ENCODE assay signal across 8 mouse cellular contexts in genomic region chr10:128804271-128805091, GRCm38 (mm10). TPM values are rescaled to one million over a fixed set of nuclear protein-coding genes. Genes with fewer than 3 reads are reported as not detected.
DNase-seq lines count a peak whose midpoint lies in the region; ATAC-seq and TF ChIP-seq lines count a peak whose summit lies in the region.

Gene Tmem198b (minus strand): TSS chr10:128804370.

- peak; percentile 75 for ATAC-seq in forebrain, embryonic 12.5 days (ENCODE audit: low FRiP score)
- peak; percentile 53 for ATAC-seq in heart, embryonic 16.5 days (replicated peaks; ENCODE audit: extremely low read depth, insufficient read depth, low FRiP score)
- ATAC-seq in liver, embryonic 14.5 days (ENCODE audit: insufficient read depth): peak; percentile 39; the same call in 1 of the 2 replicates
- peak; percentile 69 for ATAC-seq in neural tube, embryonic 11.5 days (ENCODE audit: insufficient read depth, low FRiP score, low TSS enrichment)

- TF ChIP-seq EP300 in liver, embryonic 14.5 days (IDR thresholded peaks at IDR 0.05; ENCODE audit: low read depth): no peak

- H3K4me2 ChIP-seq in forebrain, embryonic 12.5 days: peak within 1 kb of the TSS; percentile 70
- H3K4me2 ChIP-seq in heart, embryonic 16.5 days (ENCODE audit: low read depth, low read length): peak within 1 kb of the TSS; percentile 66
- H3K4me2 ChIP-seq in liver, embryonic 14.5 days (ENCODE audit: low read depth): peak within 1 kb of the TSS; percentile 92
- peak within 1 kb of the TSS; percentile 90 for H3K4me2 ChIP-seq in neural tube, embryonic 11.5 days (ENCODE audit: low read depth)

- peak within 1 kb of the TSS; percentile 69 for H3K4me3 ChIP-seq in forebrain, embryonic 12.5 days (replicated peaks)
- peak within 1 kb of the TSS; percentile 87 for H3K4me3 ChIP-seq in heart, embryonic 16.5 days (ENCODE audit: low read length)
- H3K4me3 ChIP-seq in liver, embryonic 14.5 days (ENCODE audit: insufficient read depth in 1 of 2, low read depth in 2 of 2, low read length in 2 of 2): peak within 1 kb of the TSS; percentile 74 to 80
- H3K4me3 ChIP-seq in neural tube, embryonic 11.5 days (ENCODE audit: low read depth, low read length): peak within 1 kb of the TSS; percentile 76
- peak within 1 kb of the TSS; percentile 78 for H3K4me3 ChIP-seq in testis, adult 2 months (ENCODE audit: control insufficient read depth, low read depth, low read length)

- no peaks in the 10 kb centered on the region for H3K27me3 ChIP-seq in forebrain, embryonic 12.5 days
- no peaks in the 10 kb centered on the region for H3K27me3 ChIP-seq in heart, embryonic 16.5 days (ENCODE audit: control insufficient read depth, insufficient read depth, low read length)
- H3K27me3 ChIP-seq in liver, embryonic 14.5 days (ENCODE audit: control insufficient read depth, insufficient read depth, low read length): no peaks in the 10 kb centered on the region
- H3K27me3 ChIP-seq in neural tube, embryonic 11.5 days (ENCODE audit: control insufficient read depth, insufficient read depth, low read length): no peaks in the 10 kb centered on the region
- no peaks in the 10 kb centered on the region for H3K27me3 ChIP-seq in testis, adult 2 months (ENCODE audit: control insufficient read depth, insufficient read depth, low read length)

- peak; percentile 32; the same call in 1 of the 2 replicates for TF ChIP-seq POLR2A in brain, embryonic 14.5 days (IDR thresholded peaks at IDR 0.05; ENCODE audit: borderline replicate concordance, extremely low read depth, insufficient read depth, insufficient read length, poor library complexity, severe bottlenecking)
- no peak for TF ChIP-seq POLR2A in testis, adult 2 months (IDR thresholded peaks at IDR 0.05; ENCODE audit: control insufficient read depth, low read depth, low read length)

- DNase-seq in CD8-positive naive resting alpha-beta T cell, adult 2 months (ENCODE audit: low read depth in 2 of 2, low spot score in 2 of 2): peak; percentile 17 to 24
- peak; percentile 93 for DNase-seq in brain, embryonic 14.5 days (ENCODE audit: low read depth)
- peak; percentile 72 to 77 for DNase-seq in kidney, postnatal 25 days
- DNase-seq in liver, embryonic 14.5 days (ENCODE audit: low read depth in 3 of 3, low spot score in 3 of 3): peak in 1 of 3 experiments; percentile 29
- peak; percentile 82 for DNase-seq in neural tube, embryonic 11.5 days (ENCODE audit: low spot score)

- no peaks in the 10 kb centered on the region for H3K9me3 ChIP-seq in forebrain, embryonic 12.5 days
- no peaks in the 10 kb centered on the region for H3K9me3 ChIP-seq in heart, embryonic 16.5 days (replicated peaks; ENCODE audit: control insufficient read depth, low read length)
- no peaks in the 10 kb centered on the region for H3K9me3 ChIP-seq in liver, embryonic 14.5 days (ENCODE audit: control insufficient read depth, low read length)
- H3K9me3 ChIP-seq in neural tube, embryonic 11.5 days (ENCODE audit: control insufficient read depth, low read length): no peaks in the 10 kb centered on the region

- 1% methylated on average over 28 of the region's 28 CpGs for WGBS in forebrain, embryonic 12.5 days
- under 1% methylated on average over 27 of the region's 28 CpGs for WGBS in heart, embryonic 16.5 days
- whole genome bisulfite sequencing in liver, embryonic 14.5 days (ENCODE audit: insufficient replicate concordance): under 1% methylated on average over 28 of the region's 28 CpGs
- WGBS in neural tube, embryonic 11.5 days: 0% methylated on average over 27 of the region's 28 CpGs

- peaks cover 47% of the 10 kb centered on the region for H3K36me3 ChIP-seq in forebrain, embryonic 12.5 days (replicated peaks)
- H3K36me3 ChIP-seq in heart, embryonic 16.5 days (ENCODE audit: control insufficient read depth, insufficient read depth): peaks cover 4% of the 10 kb centered on the region
- H3K36me3 ChIP-seq in liver, embryonic 14.5 days (replicated peaks; ENCODE audit: control insufficient read depth, insufficient read depth, low read depth): 0 out of 2 replicates have a peak, but pooled peaks cover 3% of the 10 kb centered on the region
- peaks cover 7% of the 10 kb centered on the region; the same call in 1 of the 2 replicates for H3K36me3 ChIP-seq in neural tube, embryonic 11.5 days (ENCODE audit: control insufficient read depth, insufficient read depth, low read length)
- no peaks in the 10 kb centered on the region for H3K36me3 ChIP-seq in testis, adult 2 months (ENCODE audit: control insufficient read depth, insufficient read depth, low read length)

- TF ChIP-seq CTCF in brain, embryonic 14.5 days (IDR thresholded peaks at IDR 0.05; ENCODE audit: borderline replicate concordance, extremely low read depth, insufficient read depth, insufficient read length): no peak
- TF ChIP-seq CTCF in liver, embryonic 14.5 days (IDR thresholded peaks at IDR 0.05; ENCODE audit: low read depth): no peak
- TF ChIP-seq CTCF in testis, adult 2 months (IDR thresholded peaks at IDR 0.05; ENCODE audit: control insufficient read depth, insufficient read depth, insufficient replicate concordance, low read depth, low read length): no peak

- H3K4me1 ChIP-seq in forebrain, embryonic 12.5 days: peaks cover 53% of the 10 kb centered on the region
- peaks cover 43% of the 10 kb centered on the region for H3K4me1 ChIP-seq in heart, embryonic 16.5 days (ENCODE audit: control insufficient read depth, insufficient read depth, low read length)
- peaks cover 12 to 24% of the 10 kb centered on the region in 2 experiments for H3K4me1 ChIP-seq in liver, embryonic 14.5 days (replicated peaks; ENCODE audit: control insufficient read depth in 2 of 2, insufficient read depth in 2 of 2, low read length in 1 of 2)
- peaks cover 24% of the 10 kb centered on the region for H3K4me1 ChIP-seq in neural tube, embryonic 11.5 days (ENCODE audit: control insufficient read depth, insufficient read depth, low read length)
- peaks cover 22% of the 10 kb centered on the region for H3K4me1 ChIP-seq in testis, adult 2 months (ENCODE audit: control insufficient read depth, insufficient read depth, low read length)

- peak within 1 kb of the TSS; percentile 97 for H3K27ac ChIP-seq in forebrain, embryonic 12.5 days
- H3K27ac ChIP-seq in heart, embryonic 16.5 days (ENCODE audit: low read length): peak within 1 kb of the TSS; percentile 99
- peak within 1 kb of the TSS; percentile 73 for H3K27ac ChIP-seq in liver, embryonic 14.5 days
- H3K27ac ChIP-seq in neural tube, embryonic 11.5 days (ENCODE audit: low read depth, low read length): peak within 1 kb of the TSS; percentile 92
- H3K27ac ChIP-seq in testis, adult 2 months (ENCODE audit: control insufficient read depth, insufficient read depth, low read depth, low read length): peak within 1 kb of the TSS; percentile 68

- H3K9ac ChIP-seq in forebrain, embryonic 12.5 days: peak within 1 kb of the TSS; percentile 74
- peak within 1 kb of the TSS; percentile 94 for H3K9ac ChIP-seq in heart, embryonic 16.5 days (ENCODE audit: low read length)
- H3K9ac ChIP-seq in liver, embryonic 14.5 days (replicated peaks): peak within 1 kb of the TSS; percentile 77
- peak within 1 kb of the TSS; percentile 83 for H3K9ac ChIP-seq in neural tube, embryonic 11.5 days (ENCODE audit: low read length)

RNA-seq across cellular contexts. Expression of gene Tmem198b, which starts in this region (rescaled TPM):
- 24.2 and 29.0 TPM in 2 replicates for polyA plus RNA-seq in brain, embryonic 14.5 days (2012; rRNA removed)
- 18.4 and 21.3 TPM in 2 replicates for polyA plus RNA-seq in forebrain, embryonic 12.5 days (2016; fragmentation: Nextera tagmentation; extraction: Ambion mirVana)
- 16.2 and 18.1 TPM in 2 replicates for polyA plus RNA-seq in heart, embryonic 16.5 days (2015; fragmentation: Nextera tagmentation; extraction: Ambion mirVana)
- 2.1 and 2.9 TPM in 2 replicates for polyA plus RNA-seq in liver, embryonic 14.5 days (2012; rRNA removed)
- 0.99 and 1.5 TPM in 2 replicates for polyA plus RNA-seq in liver, embryonic 14.5 days (2014; fragmentation: Nextera tagmentation; extraction: Ambion mirVana)
- polyA plus RNA-seq in neural tube, embryonic 11.5 days (2014; fragmentation: Nextera tagmentation; extraction: Ambion mirVana): 16.7 and 16.9 TPM in 2 replicates
- 7.7 and 8.2 TPM in 2 replicates for polyA plus RNA-seq in testis, adult 2 months (2012; rRNA removed)
